In genomic region chr5:111877165-111877793, GRCm38 (mm10) we compare ENCODE assay signal across 9 mouse cellular contexts.
DNase-seq lines count a peak whose midpoint lies in the region; ATAC-seq lines count a peak whose summit lies in the region.
"Had no signal": no experiment of that assay in that cellular context is flagged by ENCODE, and none has a peak within 500 bp of the region (broad histone marks: within the 10 kb centered on the region; RNA-seq: fewer than 3 reads in every experiment).

No protein-coding gene starts in this region.

- no peak overlapping the region for H3K4me2 ChIP-seq in kidney, embryonic 14.5 days (replicated peaks; ENCODE audit: low read depth, low read length)
- no peak overlapping the region for H3K4me2 ChIP-seq in heart, embryonic 16.5 days (ENCODE audit: low read depth, low read length)
- no peak overlapping the region for H3K4me2 ChIP-seq in midbrain, embryonic 13.5 days (replicated peaks)

- H3K4me1 ChIP-seq in kidney, embryonic 14.5 days (ENCODE audit: control insufficient read depth, insufficient read depth, low read length): peaks cover 16% of the 10 kb centered on the region
- no peaks in the 10 kb centered on the region for H3K4me1 ChIP-seq in heart, embryonic 16.5 days (ENCODE audit: control insufficient read depth, insufficient read depth, low read length)
- H3K4me1 ChIP-seq in midbrain, embryonic 13.5 days (replicated peaks): peaks cover 14% of the 10 kb centered on the region

- 4% methylated on average over 8 of the region's 8 CpGs for WGBS in kidney, embryonic 14.5 days
- 4% methylated on average over 8 of the region's 8 CpGs for WGBS in heart, embryonic 16.5 days
- 2% methylated on average over 8 of the region's 8 CpGs for WGBS in midbrain, embryonic 13.5 days

- H3K27ac ChIP-seq in kidney, embryonic 14.5 days (ENCODE audit: low read depth, low read length): peak overlapping the region; percentile 56; the same call in 1 of the 2 replicates
- no peak overlapping the region for H3K27ac ChIP-seq in heart, embryonic 16.5 days (ENCODE audit: low read length)
- H3K27ac ChIP-seq in midbrain, embryonic 13.5 days: no peak overlapping the region

- no peak overlapping the region for H3K9ac ChIP-seq in kidney, embryonic 14.5 days (ENCODE audit: low read depth, low read length)
- H3K9ac ChIP-seq in heart, embryonic 16.5 days (ENCODE audit: low read length): no peak overlapping the region
- H3K9ac ChIP-seq in midbrain, embryonic 13.5 days (replicated peaks): no peak overlapping the region

- peak; percentile 73 for ATAC-seq in kidney, embryonic 14.5 days (ENCODE audit: low FRiP score, low TSS enrichment)
- peak; percentile 37 for ATAC-seq in heart, embryonic 16.5 days (replicated peaks; ENCODE audit: extremely low read depth, insufficient read depth, low FRiP score)
- ATAC-seq in midbrain, embryonic 13.5 days: peak; percentile 41; the same call in 1 of the 2 replicates
- no peak for ATAC-seq in megakaryocyte progenitor cell, adult 5-6 weeks (replicated peaks; ENCODE audit: poor library complexity)

- H3K36me3 ChIP-seq in kidney, embryonic 14.5 days (ENCODE audit: control insufficient read depth, insufficient read depth, low read length): no peaks in the 10 kb centered on the region
- no peaks in the 10 kb centered on the region for H3K36me3 ChIP-seq in heart, embryonic 16.5 days (ENCODE audit: control insufficient read depth, insufficient read depth)
- H3K36me3 ChIP-seq in midbrain, embryonic 13.5 days: no peaks in the 10 kb centered on the region

- DNase-seq in kidney, adult 8-10 months: no peak
- peak; percentile 56 for DNase-seq in embryo, embryonic 11.5 days (ENCODE audit: low read depth, low spot score)
- no peak for DNase-seq in adrenal gland, postnatal 14 days
- DNase-seq in spleen, adult 12 weeks (ENCODE audit: low spot score): no peak

- no peak overlapping the region for H3K4me3 ChIP-seq in kidney, embryonic 14.5 days (ENCODE audit: low read length)
- no peak overlapping the region for H3K4me3 ChIP-seq in heart, embryonic 16.5 days (ENCODE audit: low read length)
- H3K4me3 ChIP-seq in midbrain, embryonic 13.5 days (replicated peaks): no peak overlapping the region
- H3K4me3 ChIP-seq: erythroblast, embryonic 14.5 days had no signal

- no peaks in the 10 kb centered on the region for H3K27me3 ChIP-seq in kidney, embryonic 14.5 days (ENCODE audit: control insufficient read depth, insufficient read depth, low read length)
- H3K27me3 ChIP-seq in heart, embryonic 16.5 days (ENCODE audit: control insufficient read depth, insufficient read depth, low read length): no peaks in the 10 kb centered on the region
- no peaks in the 10 kb centered on the region for H3K27me3 ChIP-seq in midbrain, embryonic 13.5 days

- H3K9me3 ChIP-seq in kidney, embryonic 14.5 days (ENCODE audit: control insufficient read depth, low read length): peaks cover 20% of the 10 kb centered on the region
- H3K9me3 ChIP-seq in heart, embryonic 16.5 days (replicated peaks; ENCODE audit: control insufficient read depth, low read length): peaks cover 4% of the 10 kb centered on the region
- peaks cover 8% of the 10 kb centered on the region; the same call in 1 of the 2 replicates for H3K9me3 ChIP-seq in midbrain, embryonic 13.5 days
